Mouse (Mus musculus) hindbrain, embryonic 10.5 days (tissue): ENCODE results near the gene Bfsp2. TPM values are rescaled to one million over a fixed set of nuclear protein-coding genes. Genes with fewer than 3 reads are reported as not detected.

Source experiments
- DNase-seq: peaks from one replicate; pipeline ENCODE4 v3.0.0-alpha.2; 2017; ENCODE audit warnings: low spot score
- H3K27ac ChIP-seq: fragments of 300-500 bp; sonication (generic); 2 replicates; pipeline ENCODE4 v1.5.1; 2016; ENCODE audit warnings: mild to moderate bottlenecking, moderate library complexity
- H3K27me3 ChIP-seq: fragments of 300-500 bp; sonication (generic); 2 replicates; pipeline ENCODE4 v1.6.1; 2016; ENCODE audit warnings: mild to moderate bottlenecking; ENCODE audit not compliant: poor library complexity, insufficient read depth, severe bottlenecking
- H3K36me3 ChIP-seq: fragments of 300-500 bp; sonication (generic); 2 replicates; pipeline ENCODE4 v1.6.1; 2016; ENCODE audit warnings: mild to moderate bottlenecking, moderate library complexity
- H3K4me1 ChIP-seq: fragments of 300-500 bp; sonication (generic); replicated peaks from 2 replicates; pipeline ENCODE4 v1.6.1; 2016; ENCODE audit warnings: mild to moderate bottlenecking
- H3K4me3 ChIP-seq: fragments of 300-500 bp; sonication (generic); 2 replicates; pipeline ENCODE4 v1.5.1; 2016; ENCODE audit warnings: mild to moderate bottlenecking, moderate library complexity
- H3K9me3 ChIP-seq: fragments of 300-500 bp; sonication (generic); 2 replicates; pipeline ENCODE4 v1.6.1; 2016; ENCODE audit warnings: mild to moderate bottlenecking, moderate library complexity
- WGBS: fragments of 180-500 bp; shearing (Covaris S2); methylation state at CpG from one replicate; pipeline ENCODE4 v1.1.7; 2016; 5-methylcytosine and 5-hydroxymethylcytosine counted together
- polyA plus RNA-seq: library from polyadenylated mRNA; unstranded; fragments of >200 nt; fragmentation: Nextera tagmentation; extraction: Ambion mirVana; gene quantifications from 2 replicates; pipeline ENCODE4 v1.2.1, GENCODE M21; 2016

Bfsp2 gene
- polyA plus RNA-seq, 1 experiment from 2014 or later = 2.5 TPM

DNA sequence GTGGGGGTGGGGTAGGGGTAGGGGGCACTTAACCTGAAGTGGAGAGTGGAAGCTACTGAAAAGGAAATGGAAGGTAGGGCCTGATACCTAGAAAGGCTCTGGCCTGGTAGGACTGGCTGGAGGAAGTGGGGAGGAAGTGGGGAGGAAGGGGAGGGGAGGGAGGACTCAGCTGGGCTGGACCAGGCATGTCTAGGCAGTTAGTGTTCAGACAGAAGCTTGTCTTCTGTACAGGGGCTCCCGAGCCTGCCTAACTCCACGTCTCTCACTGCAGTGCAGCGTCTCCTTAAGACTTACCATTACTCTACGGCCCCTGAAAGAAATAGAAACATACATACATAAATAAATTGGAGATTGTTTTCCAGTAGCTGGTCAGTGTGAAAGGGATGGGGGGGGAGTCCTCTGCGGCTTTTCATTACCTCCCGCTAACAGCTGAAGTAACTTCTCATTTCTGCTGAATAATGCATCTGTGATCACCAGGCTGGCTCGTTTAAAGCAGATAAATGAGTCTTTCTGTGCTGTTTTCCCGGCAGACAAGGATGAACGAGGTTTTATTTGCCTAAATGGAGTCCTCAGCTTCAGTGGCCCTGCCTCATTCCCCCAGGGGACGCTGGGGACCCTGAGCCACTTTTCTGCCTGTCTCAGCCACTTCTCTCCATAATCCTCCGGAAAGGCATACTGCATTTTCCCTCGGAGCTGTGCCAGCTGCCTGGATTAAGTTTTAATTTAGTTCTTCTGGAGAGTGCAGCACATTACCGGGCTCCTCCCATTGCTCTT, 6.1 kb downstream of the Bfsp2 start:
- no peaks in the 10 kb centered on the region for H3K36me3 ChIP-seq
- no peak for DNase-seq
- H3K4me3 ChIP-seq = no peak overlapping the region
- WGBS = 46% methylated on average over 13 of the region's 13 CpGs
- peaks cover 51% of the 10 kb centered on the region for H3K4me1 ChIP-seq
- H3K27ac ChIP-seq = peak overlapping the region; percentile 57; the same call in 1 of the 2 replicates
- H3K9me3 ChIP-seq = no peaks in the 10 kb centered on the region
- no peaks in the 10 kb centered on the region for H3K27me3 ChIP-seq

DNA sequence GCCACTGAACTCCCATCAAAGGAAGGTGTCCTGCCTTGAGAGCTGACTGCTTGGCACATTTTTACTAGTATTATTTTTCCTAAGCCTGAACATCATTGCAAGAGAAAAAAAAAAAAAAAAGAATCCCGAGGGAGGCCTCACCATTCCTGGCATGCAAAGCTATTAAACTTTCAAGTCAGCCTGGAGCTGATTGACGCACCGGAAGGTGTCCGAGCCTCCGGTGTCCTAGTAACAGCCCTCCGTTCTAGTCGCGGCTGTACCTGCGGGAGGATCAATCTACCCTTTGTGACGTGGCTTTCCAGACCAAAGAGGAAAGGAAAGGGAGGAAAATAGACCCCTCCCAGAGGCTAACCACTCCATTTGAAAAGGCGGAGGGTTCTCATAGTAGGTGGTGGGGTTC, 8.4 kb downstream of the Bfsp2 start:
- H3K9me3 ChIP-seq = no peaks in the 10 kb centered on the region
- DNase-seq = peak; percentile 13
- 24% methylated on average over 11 of the region's 11 CpGs for WGBS
- H3K27ac ChIP-seq = peak overlapping the region; percentile 71; the same call in 1 of the 2 replicates
- no peak overlapping the region for H3K4me3 ChIP-seq
- no peaks in the 10 kb centered on the region for H3K36me3 ChIP-seq
- no peaks in the 10 kb centered on the region for H3K27me3 ChIP-seq
- peaks cover 51% of the 10 kb centered on the region for H3K4me1 ChIP-seq

GRCm38 (mm10) chr9:103469516-103469915, 10.7 kb downstream of the Bfsp2 start:
- Histone ChIP-seq H3K4me1 (peaks cover 49% of the 10 kb centered on the region), H3K4me3 (no peak overlapping the region), H3K36me3 (no peaks in the 10 kb centered on the region), H3K9me3 (no peaks in the 10 kb centered on the region), H3K27me3 (no peaks in the 10 kb centered on the region), H3K27ac (no peak overlapping the region)
- DNase-seq = no peak
- 72% methylated on average over 5 of the region's 5 CpGs for WGBS

DNA sequence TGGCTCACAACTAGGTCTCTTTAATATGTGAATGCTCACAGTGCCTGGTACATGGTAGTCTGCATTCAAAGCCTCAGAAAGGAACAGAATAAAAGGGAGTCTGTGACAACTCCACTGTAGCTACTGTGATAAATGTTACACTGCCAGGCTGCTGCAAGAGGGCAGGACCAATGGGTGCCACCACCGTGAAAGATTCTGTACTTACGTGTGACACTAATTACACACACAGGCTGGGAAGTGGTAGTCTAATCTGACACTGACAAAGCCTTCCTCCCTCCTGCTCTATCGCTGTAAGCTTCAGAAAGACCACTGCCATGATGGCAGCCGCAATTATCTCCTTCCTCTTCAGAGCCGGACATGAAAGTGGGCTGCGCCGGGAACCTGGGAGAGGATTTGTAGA, 11.3 kb downstream of the Bfsp2 start:
- Histone ChIP-seq H3K4me3 (no peak overlapping the region), H3K9me3 (no peaks in the 10 kb centered on the region), H3K36me3 (no peaks in the 10 kb centered on the region), H3K4me1 (peaks cover 43% of the 10 kb centered on the region), H3K27ac (no peak overlapping the region), H3K27me3 (no peaks in the 10 kb centered on the region)
- whole genome bisulfite sequencing = 92% methylated on average over 7 of the region's 7 CpGs
- no peak for DNase-seq

- WGBS = 76% methylated on average over 13 of the region's 13 CpGs
- DNase-seq = no peak
- H3K36me3 ChIP-seq = no peaks in the 10 kb centered on the region
- peaks cover 14% of the 10 kb centered on the region for H3K4me1 ChIP-seq
- H3K4me3 ChIP-seq = no peak overlapping the region
- H3K27ac ChIP-seq = no peak overlapping the region
- H3K27me3 ChIP-seq = no peaks in the 10 kb centered on the region
- H3K9me3 ChIP-seq = no peaks in the 10 kb centered on the region
These were observed 14.5 kb downstream of the Bfsp2 start for GRCm38 (mm10) chr9:103465711-103466220.

DNA sequence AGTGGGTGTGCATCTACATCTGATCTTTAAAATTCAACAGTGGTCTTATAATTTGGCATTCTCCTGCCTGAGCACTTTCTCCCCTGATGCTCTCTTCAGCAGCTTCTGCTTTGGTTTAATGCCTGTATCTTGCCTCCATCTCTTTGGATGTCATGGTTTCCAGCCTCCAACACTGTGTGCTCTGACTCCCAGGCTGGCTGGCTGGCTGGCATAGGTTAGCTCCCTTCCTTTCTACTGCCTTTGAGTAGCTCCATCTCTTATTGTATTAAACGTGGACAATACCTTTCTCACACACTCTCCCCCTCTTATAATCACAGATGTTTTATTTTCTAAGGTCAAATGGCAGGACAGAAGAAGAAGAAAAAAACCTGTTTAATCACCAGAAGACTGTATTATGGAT, 14.9 kb downstream of the Bfsp2 start:
- Histone ChIP-seq H3K27me3 (no peaks in the 10 kb centered on the region), H3K27ac (no peak overlapping the region), H3K36me3 (no peaks in the 10 kb centered on the region), H3K4me3 (no peak overlapping the region), H3K9me3 (no peaks in the 10 kb centered on the region), H3K4me1 (peaks cover 9% of the 10 kb centered on the region)
- 73% methylated on average over 1 of the region's 1 CpGs for WGBS
- no peak for DNase-seq

GRCm38 (mm10) chr9:103463833-103464232, 16.4 kb downstream of the Bfsp2 start:
- Histone ChIP-seq H3K27ac (no peak overlapping the region), H3K4me3 (no peak overlapping the region), H3K9me3 (no peaks in the 10 kb centered on the region), H3K27me3 (no peaks in the 10 kb centered on the region), H3K36me3 (no peaks in the 10 kb centered on the region), H3K4me1 (no peaks in the 10 kb centered on the region)
- 78% methylated on average over 6 of the region's 6 CpGs for WGBS
- no peak for DNase-seq

DNA sequence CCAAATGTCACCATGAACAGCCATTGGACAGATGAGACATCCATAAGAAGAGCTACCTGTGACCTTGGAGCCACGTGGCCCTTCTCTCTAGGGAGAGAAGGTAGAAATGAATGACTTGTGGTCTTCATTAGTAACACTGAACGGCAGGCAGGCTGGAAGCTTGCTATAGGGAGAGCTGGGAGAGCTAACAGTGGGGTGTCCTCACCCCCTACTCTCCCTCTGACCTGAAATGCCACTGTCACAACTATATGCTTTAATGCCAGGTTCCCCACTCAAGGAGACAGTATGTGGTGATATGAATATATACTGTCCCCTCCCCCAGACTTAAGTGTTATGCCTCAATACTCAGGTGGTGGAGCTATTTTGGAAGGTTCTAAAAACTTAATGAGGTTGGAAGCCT, 20.4 kb downstream of the Bfsp2 start:
- Histone ChIP-seq H3K36me3 (no peaks in the 10 kb centered on the region), H3K9me3 (no peaks in the 10 kb centered on the region), H3K27me3 (no peaks in the 10 kb centered on the region), H3K4me1 (no peaks in the 10 kb centered on the region), H3K4me3 (no peak overlapping the region), H3K27ac (no peak overlapping the region)
- WGBS = 65% methylated on average over 2 of the region's 2 CpGs
- DNase-seq = no peak

DNA sequence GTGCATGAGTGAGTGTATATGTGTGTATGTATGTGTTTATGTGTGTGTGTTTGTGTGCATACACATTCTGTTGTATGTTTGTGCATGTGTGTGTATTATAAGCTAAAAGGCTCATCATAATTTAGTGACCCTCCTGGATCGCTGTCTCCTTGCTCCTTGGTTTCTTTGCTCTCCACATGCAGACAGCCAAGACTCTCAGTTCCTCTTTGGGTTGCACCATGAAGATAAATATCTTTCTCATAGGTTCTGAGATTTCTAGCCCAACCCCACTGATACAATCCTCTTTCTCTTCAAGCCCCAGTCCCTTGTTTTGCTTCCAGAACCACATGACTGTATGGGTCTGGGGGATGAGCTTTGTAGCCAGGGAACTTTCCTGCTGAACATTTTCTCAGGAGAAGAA, 20.9 kb downstream of the Bfsp2 start:
- H3K36me3 ChIP-seq = no peaks in the 10 kb centered on the region
- no peak overlapping the region for H3K27ac ChIP-seq
- WGBS = 96% methylated on average over 1 of the region's 1 CpGs
- H3K27me3 ChIP-seq = no peaks in the 10 kb centered on the region
- DNase-seq = no peak
- H3K4me1 ChIP-seq = no peaks in the 10 kb centered on the region
- no peaks in the 10 kb centered on the region for H3K9me3 ChIP-seq
- H3K4me3 ChIP-seq = no peak overlapping the region

- WGBS = 83% methylated on average over 6 of the region's 6 CpGs
These were observed 30.6 kb downstream of the Bfsp2 start for GRCm38 (mm10) chr9:103449651-103450050.

DNA sequence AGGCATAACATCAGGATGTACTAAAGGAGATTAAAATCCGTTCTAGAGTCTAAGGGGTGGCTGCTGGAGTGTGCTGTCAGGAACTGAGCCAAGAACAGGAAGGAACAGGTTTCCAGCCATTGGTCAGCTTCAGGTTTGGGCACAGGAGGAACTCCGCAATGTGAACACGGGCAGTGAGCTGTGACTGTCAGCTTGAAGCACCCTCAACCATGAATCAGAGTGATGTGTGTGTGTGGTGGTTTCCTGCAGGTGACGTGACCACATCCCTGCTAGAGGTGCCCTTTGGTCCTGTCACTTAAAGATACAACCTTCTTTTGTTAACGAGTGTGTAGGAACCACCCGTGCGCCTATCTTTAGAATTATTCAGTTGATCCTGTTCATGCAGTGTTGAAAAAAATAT, 31.1 kb downstream of the Bfsp2 start:
- no peak overlapping the region for H3K4me3 ChIP-seq
- no peaks in the 10 kb centered on the region for H3K9me3 ChIP-seq
- WGBS = 88% methylated on average over 7 of the region's 7 CpGs
- H3K27ac ChIP-seq = no peak overlapping the region
- no peak for DNase-seq
- no peaks in the 10 kb centered on the region for H3K27me3 ChIP-seq
- no peaks in the 10 kb centered on the region for H3K36me3 ChIP-seq
- H3K4me1 ChIP-seq = no peaks in the 10 kb centered on the region

More at GRCm38 (mm10) chr9:103449651-103450050, 30.6 kb downstream of the Bfsp2 start:
- Histone ChIP-seq H3K27ac (no peak overlapping the region), H3K9me3 (no peaks in the 10 kb centered on the region), H3K4me3 (no peak overlapping the region), H3K36me3 (no peaks in the 10 kb centered on the region), H3K27me3 (no peaks in the 10 kb centered on the region), H3K4me1 (no peaks in the 10 kb centered on the region)
- no peak for DNase-seq

DNA sequence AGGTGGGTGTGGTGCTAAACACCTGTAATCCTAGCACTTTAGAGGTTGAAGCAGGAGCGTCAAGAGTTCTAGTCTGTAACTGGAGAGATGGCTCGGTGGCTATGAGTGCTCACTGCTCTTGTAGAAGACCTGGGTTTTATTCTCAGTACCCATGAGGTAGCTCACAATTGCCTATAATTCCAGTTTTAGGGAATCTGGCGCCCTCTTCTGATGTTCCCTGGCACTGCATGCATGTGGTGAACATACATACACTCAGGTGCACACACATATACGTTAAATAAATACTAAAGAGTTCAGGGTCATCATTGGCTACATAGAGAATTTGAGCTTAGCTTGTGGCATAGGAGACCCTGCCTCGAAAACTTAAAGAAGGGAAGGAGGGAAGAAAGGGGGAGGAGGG, 35.6 kb downstream of the Bfsp2 start:
- no peaks in the 10 kb centered on the region for H3K36me3 ChIP-seq
- peaks cover 12% of the 10 kb centered on the region for H3K4me1 ChIP-seq
- 85% methylated on average over 5 of the region's 5 CpGs for WGBS
- no peak overlapping the region for H3K4me3 ChIP-seq
- H3K27me3 ChIP-seq = no peaks in the 10 kb centered on the region
- no peak overlapping the region for H3K27ac ChIP-seq
- H3K9me3 ChIP-seq = no peaks in the 10 kb centered on the region
- no peak for DNase-seq

DNA sequence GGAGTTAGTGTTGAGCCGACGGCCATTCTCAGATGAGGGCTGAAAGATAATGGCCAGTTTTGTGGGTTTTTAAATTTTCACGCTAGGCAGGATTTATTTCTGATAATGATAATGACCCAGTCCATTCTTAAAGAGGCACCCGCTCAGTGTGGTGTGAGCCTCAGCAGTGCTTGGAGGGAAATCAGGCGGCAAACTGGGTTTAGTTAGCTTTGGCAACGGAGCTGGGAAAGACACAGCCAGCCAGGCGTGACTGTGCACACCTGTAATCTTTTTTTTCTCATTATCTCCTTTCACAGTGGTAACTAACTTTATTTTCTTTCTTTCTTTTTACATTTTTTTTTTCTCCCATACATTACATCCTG, 36.4 kb downstream of the Bfsp2 start:
- no peaks in the 10 kb centered on the region for H3K9me3 ChIP-seq
- 67% methylated on average over 7 of the region's 7 CpGs for whole genome bisulfite sequencing
- H3K27me3 ChIP-seq = no peaks in the 10 kb centered on the region
- no peak for DNase-seq
- no peak overlapping the region for H3K27ac ChIP-seq
- peaks cover 12% of the 10 kb centered on the region for H3K4me1 ChIP-seq
- H3K4me3 ChIP-seq = no peak overlapping the region
- no peaks in the 10 kb centered on the region for H3K36me3 ChIP-seq
